Mouse (Mus musculus): ENCODE measurements around the gene Ap3b2. TPM values are rescaled to one million over a fixed set of nuclear protein-coding genes. Genes with fewer than 3 reads are reported as not detected.
A peak's percentile ranks its signal among the peaks of the same experiment; 100 is the strongest.
"Not testable (repeated sequence)": the region's sequence is repeated elsewhere in the genome, so short reads cannot be mapped to it uniquely, and the experiment has no call there.

Ap3b2 gene
- polyA plus RNA-seq, 1 experiment from 2014 or later = 0.24 TPM

GRCm38 (mm10) chr7:81516154-81517030 lies 22.7 kb upstream of the Ap3b2 start:
- WGBS (ENCODE audit: insufficient replicate concordance) = 52% methylated on average over 6 of the region's 6 CpGs
- H3K27ac ChIP-seq = no peak overlapping the region
- DNase-seq = no peak
- no peaks in the 10 kb centered on the region for H3K36me3 ChIP-seq
- peaks cover 5% of the 10 kb centered on the region; the same call in 1 of the 2 replicates for H3K4me1 ChIP-seq (replicated peaks)
- H3K9me3 ChIP-seq (replicated peaks) = no peaks in the 10 kb centered on the region
- no peak overlapping the region for H3K4me2 ChIP-seq
- no peak overlapping the region for H3K9ac ChIP-seq
- no peak for ATAC-seq (ENCODE audit: low read depth)
- no peak overlapping the region for H3K4me3 ChIP-seq (replicated peaks)
- H3K27me3 ChIP-seq = peaks cover 14% of the 10 kb centered on the region

- Histone ChIP-seq H3K36me3 (no peaks in the 10 kb centered on the region), H3K4me2 (no peak overlapping the region), H3K27ac (no peak overlapping the region), H3K9me3 (replicated peaks) (no peaks in the 10 kb centered on the region), H3K27me3 (peaks cover 8% of the 10 kb centered on the region), H3K4me1 (replicated peaks) (no peaks in the 10 kb centered on the region), H3K9ac (no peak overlapping the region), H3K4me3 (replicated peaks) (no peak overlapping the region)
- no peak for ATAC-seq (ENCODE audit: low read depth)
- DNase-seq = no peak
- 44% methylated on average over 13 of the region's 13 CpGs for WGBS (ENCODE audit: insufficient replicate concordance)
These were observed 21.3 kb upstream of the Ap3b2 start for GRCm38 (mm10) chr7:81514906-81515590.

- H3K27ac ChIP-seq = no peak overlapping the region
- peaks cover 4% of the 10 kb centered on the region; the same call in 1 of the 2 replicates for H3K27me3 ChIP-seq
- ATAC-seq (ENCODE audit: low read depth) = peak; percentile 54; the same call in 1 of the 2 replicates
- H3K4me2 ChIP-seq = no peak overlapping the region
- H3K9me3 ChIP-seq (replicated peaks) = no peaks in the 10 kb centered on the region
- WGBS (ENCODE audit: insufficient replicate concordance) = 63% methylated on average over 2 of the region's 2 CpGs
- H3K4me3 ChIP-seq (replicated peaks) = no peak overlapping the region
- H3K4me1 ChIP-seq (replicated peaks) = no peaks in the 10 kb centered on the region; the same call in 1 of the 2 replicates
- no peak overlapping the region for H3K9ac ChIP-seq
- H3K36me3 ChIP-seq = no peaks in the 10 kb centered on the region
- DNase-seq = no peak
These were observed 7.3 kb upstream of the Ap3b2 start for GRCm38 (mm10) chr7:81501050-81501449.

GRCm38 (mm10) chr7:81498181-81498580 lies 4.5 kb upstream of the Ap3b2 start, which contains the start of gene BC048679:
BC048679 (minus strand) TSS chr7:81498281.
- 38% methylated on average over 7 of the region's 7 CpGs for WGBS (ENCODE audit: insufficient replicate concordance)
- peaks cover under 1% of the 10 kb centered on the region; the same call in 1 of the 2 replicates for H3K4me1 ChIP-seq (replicated peaks)

GRCm38 (mm10) chr7:81497171-81497570 lies 3.4 kb upstream of the Ap3b2 start:
- peaks cover 42% of the 10 kb centered on the region for H3K27me3 ChIP-seq
- H3K4me2 ChIP-seq = no peak overlapping the region
- H3K4me3 ChIP-seq (replicated peaks) = no peak overlapping the region
- DNase-seq = no peak
- H3K9me3 ChIP-seq (replicated peaks) = no peaks in the 10 kb centered on the region
- H3K27ac ChIP-seq = no peak overlapping the region
- WGBS (ENCODE audit: insufficient replicate concordance) = 42% methylated on average over 6 of the region's 6 CpGs
- no peak overlapping the region for H3K9ac ChIP-seq
- no peaks in the 10 kb centered on the region for H3K36me3 ChIP-seq
- ATAC-seq (ENCODE audit: low read depth) = no peak
- H3K4me1 ChIP-seq (replicated peaks) = peaks cover 2% of the 10 kb centered on the region; the same call in 1 of the 2 replicates

More at GRCm38 (mm10) chr7:81498181-81498580, 4.5 kb upstream of the Ap3b2 start, which contains the start of gene BC048679:
- Histone ChIP-seq H3K27ac (no peak within 1 kb of the TSS), H3K4me2 (no peak within 1 kb of the TSS), H3K36me3 (no peaks in the 10 kb centered on the region), H3K27me3 (peaks cover 32% of the 10 kb centered on the region), H3K4me3 (replicated peaks) (no peak within 1 kb of the TSS), H3K9ac (no peak within 1 kb of the TSS), H3K9me3 (replicated peaks) (no peaks in the 10 kb centered on the region)
- ATAC-seq (ENCODE audit: low read depth) = no peak
- DNase-seq = no peak

- Histone ChIP-seq H3K4me1 (replicated peaks) (peaks cover 2% of the 10 kb centered on the region; the same call in 1 of the 2 replicates), H3K4me3 (replicated peaks) (no peak overlapping the region), H3K36me3 (no peaks in the 10 kb centered on the region), H3K27me3 (peaks cover 48% of the 10 kb centered on the region), H3K4me2 (no peak overlapping the region), H3K27ac (no peak overlapping the region), H3K9ac (no peak overlapping the region), H3K9me3 (replicated peaks) (no peaks in the 10 kb centered on the region)
- DNase-seq (no peak), ATAC-seq (ENCODE audit: low read depth) (no peak)
- 51% methylated on average over 9 of the region's 9 CpGs for WGBS (ENCODE audit: insufficient replicate concordance)
These were observed 1.1 kb downstream of the Ap3b2 start for GRCm38 (mm10) chr7:81492628-81493027.

- no peaks in the 10 kb centered on the region for H3K36me3 ChIP-seq
- DNase-seq = no peak
- H3K9me3 ChIP-seq (replicated peaks) = no peaks in the 10 kb centered on the region
- ATAC-seq (ENCODE audit: low read depth) = no peak
- no peak overlapping the region for H3K9ac ChIP-seq
- no peak overlapping the region for H3K27ac ChIP-seq
- 0 out of 2 replicates have a peak, but pooled peaks cover 2% of the 10 kb centered on the region for H3K4me1 ChIP-seq (replicated peaks)
- H3K27me3 ChIP-seq = peaks cover 34% of the 10 kb centered on the region
- H3K4me3 ChIP-seq (replicated peaks) = no peak overlapping the region
- H3K4me2 ChIP-seq = no peak overlapping the region
- 14% methylated on average over 9 of the region's 9 CpGs for WGBS (ENCODE audit: insufficient replicate concordance)
These were observed 4.1 kb downstream of the Ap3b2 start for GRCm38 (mm10) chr7:81489649-81490048.

- H3K27me3 ChIP-seq = peaks cover 21% of the 10 kb centered on the region
- ATAC-seq (ENCODE audit: low read depth) (no peak), DNase-seq (no peak)
- H3K4me3 ChIP-seq (replicated peaks) = no peak overlapping the region
- no peaks in the 10 kb centered on the region for H3K4me1 ChIP-seq (replicated peaks)
- no peak overlapping the region for H3K27ac ChIP-seq
- H3K36me3 ChIP-seq = no peaks in the 10 kb centered on the region
- H3K9ac ChIP-seq = no peak overlapping the region
- 11% methylated on average over 8 of the region's 8 CpGs for WGBS (ENCODE audit: insufficient replicate concordance)
- H3K4me2 ChIP-seq = no peak overlapping the region
- H3K9me3 ChIP-seq (replicated peaks) = no peaks in the 10 kb centered on the region
These were observed 12.9 kb downstream of the Ap3b2 start for GRCm38 (mm10) chr7:81480800-81481199.

- WGBS (ENCODE audit: insufficient replicate concordance) = 47% methylated on average over 3 of the region's 3 CpGs
- H3K9me3 ChIP-seq (replicated peaks) = no peaks in the 10 kb centered on the region
- no peak overlapping the region for H3K4me2 ChIP-seq
- H3K4me3 ChIP-seq (replicated peaks) = no peak overlapping the region
- H3K27me3 ChIP-seq = peaks cover 21% of the 10 kb centered on the region
- no peak overlapping the region for H3K9ac ChIP-seq
- DNase-seq = no peak
- no peaks in the 10 kb centered on the region for H3K4me1 ChIP-seq (replicated peaks)
- ATAC-seq (ENCODE audit: low read depth) = no peak
- H3K36me3 ChIP-seq = no peaks in the 10 kb centered on the region
- H3K27ac ChIP-seq = no peak overlapping the region
These were observed 14.1 kb downstream of the Ap3b2 start for GRCm38 (mm10) chr7:81479531-81480090.

- H3K27ac ChIP-seq; H3K36me3 ChIP-seq; DNase-seq; ATAC-seq (ENCODE audit: low read depth); H3K4me3 ChIP-seq (replicated peaks); H3K9me3 ChIP-seq (replicated peaks); H3K4me2 ChIP-seq; H3K9ac ChIP-seq; H3K4me1 ChIP-seq (replicated peaks): not testable (repeated sequence)
- peaks cover 21% of the 10 kb centered on the region for H3K27me3 ChIP-seq
These were observed 15.5 kb downstream of the Ap3b2 start for GRCm38 (mm10) chr7:81478261-81478660.

- 8% methylated on average over 24 of the region's 24 CpGs for WGBS (ENCODE audit: insufficient replicate concordance)
- H3K9ac ChIP-seq = no peak overlapping the region
- no peak overlapping the region for H3K4me2 ChIP-seq
- H3K4me1 ChIP-seq (replicated peaks) = no peaks in the 10 kb centered on the region
- H3K4me3 ChIP-seq (replicated peaks) = no peak overlapping the region
- ATAC-seq (ENCODE audit: low read depth) = no peak
- no peak overlapping the region for H3K27ac ChIP-seq
- DNase-seq = no peak
- H3K27me3 ChIP-seq = peaks cover 21% of the 10 kb centered on the region
- no peaks in the 10 kb centered on the region for H3K9me3 ChIP-seq (replicated peaks)
- no peaks in the 10 kb centered on the region for H3K36me3 ChIP-seq
These were observed 16.9 kb downstream of the Ap3b2 start for GRCm38 (mm10) chr7:81476833-81477232.
